Mouse (Mus musculus) spleen, adult 12 weeks (tissue): Measurements from ENCODE around the gene Tmem104.

ENCODE experiments used
- DNase-seq: peaks from one replicate; pipeline ENCODE4 v3.0.0; 2022; ENCODE audit warnings: low spot score

Gene Tmem104

DNA sequence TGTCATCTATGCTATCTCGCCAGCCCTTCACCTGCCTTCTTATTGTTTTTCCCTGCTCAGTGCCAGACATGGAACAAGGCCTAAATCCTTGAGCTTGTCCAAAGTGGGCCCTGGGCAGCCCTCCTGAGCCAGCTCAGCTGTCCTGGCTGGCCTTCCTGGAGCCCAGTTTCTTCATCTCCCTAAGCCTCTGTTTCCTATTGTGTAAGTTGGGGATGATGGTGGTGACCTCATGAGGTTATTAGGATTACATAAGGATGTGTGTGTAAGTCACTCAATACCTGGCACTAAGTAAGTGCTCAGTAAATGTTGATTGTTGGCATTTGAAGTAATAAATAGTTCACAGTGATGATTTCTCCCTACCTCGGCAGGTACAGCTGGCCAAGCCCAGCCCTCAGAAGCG lies 20.5 kb upstream of the Tmem104 start:
- DNase-seq, result no peak

DNA sequence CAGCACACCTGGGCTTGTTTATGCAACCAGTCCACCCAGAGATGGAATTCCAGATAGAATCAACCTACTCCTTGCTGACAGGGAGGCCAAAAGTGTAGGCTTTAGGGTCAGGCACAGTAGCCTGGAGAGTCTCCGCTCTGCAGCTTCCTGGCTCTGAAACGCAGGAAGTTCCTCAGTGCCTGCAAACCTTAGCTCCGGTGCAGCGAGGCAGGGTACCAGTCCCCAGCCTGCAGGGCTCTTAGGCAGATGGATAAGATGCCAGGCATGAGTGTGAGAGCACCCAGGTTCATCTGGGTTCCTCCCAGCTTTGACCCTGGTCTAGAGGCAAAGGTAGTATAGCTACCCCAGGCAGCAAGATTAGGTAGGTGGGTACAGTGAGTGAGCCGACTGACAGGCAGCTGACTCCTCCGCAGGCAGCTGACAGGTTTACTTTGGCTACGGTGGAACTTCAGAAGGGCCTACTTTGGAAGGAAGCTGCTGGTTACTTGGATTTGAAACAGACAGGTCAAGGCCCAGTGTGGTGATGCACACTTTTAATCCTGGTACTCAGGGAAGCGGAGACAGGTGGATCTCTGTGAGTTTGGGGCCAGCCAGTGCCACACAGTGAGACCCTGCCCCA lies 19.5 kb upstream of the Tmem104 start:
- no peak for DNase-seq

DNA sequence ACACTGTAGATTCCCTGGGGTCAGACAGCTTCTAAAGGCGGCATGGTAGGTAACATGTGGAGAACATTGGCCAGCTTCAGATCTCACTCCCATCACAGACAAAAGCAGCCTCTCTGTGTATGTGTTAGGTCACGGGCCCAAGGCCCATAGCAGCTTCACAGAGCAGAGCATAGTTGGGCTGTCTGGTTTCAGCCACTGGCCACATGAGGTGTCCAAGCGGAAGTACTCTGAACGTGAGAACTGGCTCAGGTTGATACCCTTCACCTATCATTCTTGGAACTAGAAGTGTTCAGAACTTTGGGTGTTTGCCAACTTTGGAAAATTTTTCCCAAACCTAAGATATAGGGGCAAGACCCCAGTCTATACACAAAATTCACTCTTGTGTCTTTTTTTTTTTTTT lies 17.9 kb upstream of the Tmem104 start:
- no peak for DNase-seq

- no peak for DNase-seq
These were observed 16.2 kb upstream of the Tmem104 start for GRCm38 (mm10) chr11:115171125-115171524.

DNA sequence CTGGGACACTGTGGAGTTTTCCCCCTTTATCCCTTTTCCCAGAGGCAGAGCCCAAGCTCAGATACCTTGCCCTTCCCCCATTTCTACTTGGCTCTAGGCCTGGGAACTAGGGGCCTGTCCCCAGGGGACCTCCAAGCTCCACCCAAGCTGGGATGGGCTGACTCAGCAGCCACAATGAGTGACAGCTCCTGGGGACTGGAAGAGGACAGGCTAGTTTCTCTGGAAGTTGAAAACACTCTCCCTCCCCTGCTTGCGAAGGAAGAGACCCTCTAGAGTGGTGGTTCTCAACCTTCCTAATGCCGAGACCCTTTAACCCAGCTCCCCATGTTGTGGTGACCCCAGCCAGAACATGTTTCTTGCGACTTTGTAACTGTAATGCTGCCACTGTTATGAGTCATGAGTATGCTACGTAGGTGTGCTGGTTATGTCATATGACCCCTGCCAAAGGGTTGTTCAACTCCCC lies 14.4 kb upstream of the Tmem104 start:
- DNase-seq, result no peak

- DNase-seq, result no peak
These were observed 13.5 kb upstream of the Tmem104 start for GRCm38 (mm10) chr11:115173549-115174339.

GRCm38 (mm10) chr11:115176399-115177190 lies 10.7 kb upstream of the Tmem104 start:
- no peak for DNase-seq

DNA sequence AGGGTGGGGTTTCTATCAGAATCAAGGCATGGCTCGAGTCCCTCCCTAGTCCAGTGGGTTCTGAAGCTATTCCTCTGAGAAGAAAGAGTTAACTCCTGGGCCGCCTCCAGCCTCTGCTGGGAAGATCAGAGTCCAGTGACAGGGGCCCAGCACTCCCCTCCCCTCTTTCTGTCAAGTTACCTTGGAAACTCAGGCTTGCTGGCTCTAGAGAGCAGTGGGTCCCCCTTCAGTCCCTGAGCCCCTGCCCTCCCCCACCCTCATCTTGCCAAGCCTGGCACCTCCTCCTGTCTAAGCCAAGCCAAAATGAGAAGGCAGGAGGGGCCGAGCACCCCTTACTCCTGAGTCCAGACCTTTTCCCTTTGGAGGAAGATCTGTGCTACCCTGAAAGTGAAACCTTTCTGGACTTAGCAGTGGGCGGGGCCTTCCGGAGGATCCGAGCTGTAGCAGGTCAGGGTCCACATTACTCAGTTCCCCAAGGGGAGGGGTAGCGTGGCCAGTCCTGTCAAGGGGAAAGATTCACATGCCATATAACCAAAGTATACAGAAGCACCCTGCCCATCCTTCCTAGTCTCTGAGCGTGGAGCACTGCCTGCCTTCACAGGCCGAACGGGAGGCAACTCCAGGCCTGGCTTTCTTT lies 9.6 kb upstream of the Tmem104 start:
- DNase-seq, result no peak

DNA sequence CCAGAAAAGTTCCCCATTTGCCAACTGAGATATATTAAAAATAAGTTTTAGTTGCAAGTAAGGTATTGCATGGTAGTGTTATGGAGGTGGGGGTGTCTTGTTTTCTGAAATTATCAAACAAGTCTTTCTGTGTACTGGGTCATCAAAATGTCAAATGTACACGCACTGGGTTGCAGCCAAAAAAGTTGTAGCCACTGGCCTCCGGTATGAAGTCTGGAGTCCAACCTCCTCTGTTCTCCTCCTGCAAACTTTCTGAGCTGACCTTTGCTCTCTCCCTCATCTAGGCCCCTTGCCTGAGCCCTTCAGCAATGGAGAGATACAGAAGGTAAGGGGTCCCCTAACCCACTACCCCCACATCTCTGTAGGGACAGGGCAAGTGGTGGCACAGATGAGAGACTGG lies 8.5 kb upstream of the Tmem104 start:
- no peak for DNase-seq

GRCm38 (mm10) chr11:115179191-115179590 lies 8.1 kb upstream of the Tmem104 start:
- no peak for DNase-seq

- no peak for DNase-seq
These were observed 7.4 kb upstream of the Tmem104 start for GRCm38 (mm10) chr11:115179881-115180280.

- peak; percentile 68 for DNase-seq
These were observed 5.2 kb upstream of the Tmem104 start for GRCm38 (mm10) chr11:115181913-115182638.

DNA sequence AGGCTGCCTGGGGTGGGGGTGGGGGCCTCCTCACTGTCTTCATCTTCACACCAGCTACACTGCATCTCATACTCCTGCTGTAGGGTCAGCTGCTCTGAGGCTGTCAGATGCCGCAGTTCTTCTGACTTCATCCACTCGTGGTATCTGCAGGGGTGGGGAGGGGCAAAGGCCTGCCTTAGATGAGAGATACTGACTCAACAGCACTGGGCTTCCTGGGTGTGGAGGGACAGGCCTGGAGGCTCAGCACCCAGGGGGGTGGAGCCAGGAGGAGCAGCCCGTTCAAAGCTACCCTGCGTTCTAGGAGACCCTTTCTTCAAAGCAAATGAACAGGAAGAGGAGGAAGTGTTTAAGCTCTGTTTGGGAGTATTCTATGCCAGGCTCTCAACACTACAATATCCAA lies 2.3 kb upstream of the Tmem104 start:
- no peak for DNase-seq

DNA sequence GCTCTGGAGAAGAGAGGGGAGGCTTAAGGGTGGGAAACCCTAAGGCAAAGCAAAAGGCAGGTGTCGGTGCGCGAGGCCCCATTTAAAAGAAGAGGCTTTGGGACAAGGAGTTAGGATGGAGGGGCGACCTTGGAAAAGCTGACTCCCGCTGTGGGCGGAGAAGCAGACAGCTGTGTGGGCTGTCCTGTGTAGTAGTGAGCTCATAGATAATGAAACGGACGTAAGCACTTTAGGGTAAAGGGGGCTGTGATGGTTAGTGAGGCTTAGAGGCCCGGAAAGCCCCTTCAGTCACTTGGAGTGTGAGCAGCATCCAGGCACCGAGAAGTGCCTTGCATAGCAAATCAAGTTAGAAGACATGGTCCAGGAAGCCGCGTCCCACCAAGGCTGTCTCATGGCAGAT lies 406 bp downstream of the Tmem104 start, which contains the start of gene Nat9:
Nat9 (minus strand) TSS at position 167 of the 400 bp plus-strand sequence.
- no peak for DNase-seq

GRCm38 (mm10) chr11:115188539-115189231 lies 1.4 kb downstream of the Tmem104 start:
- no peak for DNase-seq

- DNase-seq, result no peak
These were observed 2.0 kb downstream of the Tmem104 start for GRCm38 (mm10) chr11:115189304-115189703.

DNA sequence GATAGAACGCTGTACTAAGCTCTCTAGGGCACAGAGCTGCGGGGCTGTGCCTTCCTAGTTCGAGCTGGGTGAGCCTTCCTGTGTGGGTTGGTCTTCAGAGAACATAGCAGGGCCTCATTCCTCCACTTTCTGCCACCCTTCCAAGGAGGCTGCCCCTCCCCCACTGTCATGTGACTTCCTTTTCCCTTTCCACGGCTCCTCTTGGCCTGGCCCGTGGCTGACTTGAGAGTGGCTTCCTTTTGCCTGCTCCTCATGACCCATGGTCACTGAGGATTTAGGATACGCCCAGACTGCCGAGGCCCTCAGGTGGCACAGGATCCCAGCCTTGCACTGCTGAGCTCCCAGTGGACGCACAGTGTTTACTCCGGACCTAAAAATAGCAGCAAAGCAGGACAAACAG lies 4.9 kb downstream of the Tmem104 start:
- DNase-seq, result no peak

DNA sequence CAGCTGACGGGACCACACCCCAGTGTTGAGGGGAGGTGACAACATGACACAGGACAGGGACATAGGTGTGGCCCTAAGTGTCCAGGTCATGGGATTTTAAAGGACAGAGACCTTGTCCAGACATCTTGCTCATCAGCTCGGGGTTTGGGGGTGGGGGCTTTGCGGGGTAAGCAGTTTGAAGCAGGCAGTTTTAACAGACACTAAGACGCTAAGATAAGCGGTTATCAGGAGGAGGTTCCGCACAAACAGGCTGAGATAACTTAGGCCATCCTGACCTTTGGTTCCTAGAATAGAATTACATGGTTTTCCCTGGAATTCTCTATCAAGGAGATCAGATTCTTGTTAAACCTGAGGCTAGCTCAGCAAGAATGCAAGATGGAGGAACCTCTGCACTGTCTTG lies 7.4 kb downstream of the Tmem104 start:
- DNase-seq, result no peak

DNA sequence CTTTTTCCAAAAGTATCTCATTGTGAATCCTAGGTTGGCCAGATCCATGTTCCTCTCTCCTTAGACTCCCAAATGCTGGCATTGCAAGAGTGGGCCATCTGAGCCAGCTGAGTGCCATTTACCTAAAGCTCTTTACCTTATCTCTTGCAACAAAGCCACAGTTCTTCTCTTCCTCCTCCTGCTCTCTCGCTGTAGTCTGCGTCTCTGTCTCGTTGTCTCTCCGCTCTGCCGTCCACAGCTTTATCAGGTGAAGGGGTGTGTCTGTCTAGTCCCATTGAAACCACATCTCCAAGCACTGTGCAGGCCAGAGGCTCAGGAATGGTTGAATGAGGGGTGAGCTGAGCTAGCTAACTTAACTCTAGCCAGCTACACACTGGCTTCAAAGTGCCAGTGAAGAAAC lies 8.6 kb downstream of the Tmem104 start:
- DNase-seq, result no peak

DNA sequence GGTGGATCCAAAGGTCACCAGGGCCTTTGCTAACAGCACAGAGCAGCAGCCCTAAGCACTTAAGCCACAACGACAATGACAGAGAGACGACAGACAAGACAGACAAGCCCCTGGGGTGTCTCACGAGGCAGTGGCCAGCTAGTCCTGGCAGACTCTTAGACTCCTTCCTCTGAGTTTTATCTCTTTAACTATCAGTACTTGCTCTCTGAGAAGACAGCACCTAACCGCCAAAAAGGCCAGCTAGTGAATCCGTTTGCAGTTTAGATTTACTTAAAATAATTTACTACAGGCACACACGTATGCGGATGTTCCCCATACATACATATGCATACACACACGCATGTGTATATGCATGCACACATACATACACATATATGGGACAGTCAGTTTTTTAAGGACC lies 10.3 kb downstream of the Tmem104 start:
- DNase-seq, result no peak

GRCm38 (mm10) chr11:115198932-115199384 lies 11.7 kb downstream of the Tmem104 start:
- no peak for DNase-seq
